Mouse (Mus musculus) neutrophil, adult 83 days (primary cell): ENCODE results near the gene Prpf8. TPM values are rescaled to one million over a fixed set of nuclear protein-coding genes. Genes with fewer than 3 reads are reported as not detected.

Experiments used
- total RNA-seq, 2 experiments: library from RNA; stranded (reverse); gene quantifications; one replicate each; pipeline ENCODE4 v1.2.4; 2023

The Prpf8 gene
- total RNA-seq = 100 to 1,000 TPM; 106 to 110 TPM

GRCm38 (mm10) chr11:75486601-75487285, at the start of gene Prpf8:
Gene Prpf8, plus strand, starts transcription at chr11:75486816.

DNA sequence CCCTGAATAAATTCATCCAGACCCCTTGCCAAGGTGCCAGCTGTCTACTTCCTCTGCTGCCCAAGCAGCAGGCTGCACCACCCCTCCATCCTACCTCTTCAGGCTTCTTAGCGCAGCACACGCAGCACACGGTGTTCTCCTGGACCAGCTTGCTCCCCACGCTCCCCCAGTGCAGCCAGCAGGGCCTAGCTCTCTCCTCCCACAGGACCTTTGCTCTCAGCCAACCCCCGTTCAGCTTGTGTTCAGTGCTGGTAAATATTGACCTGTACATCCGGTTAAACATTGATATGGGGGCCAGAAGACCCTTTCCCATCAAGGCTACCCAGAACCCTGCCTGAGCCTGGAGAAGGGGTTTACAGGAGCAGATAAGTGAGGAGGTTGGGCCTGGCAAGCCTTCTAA, 47.3 kb upstream of the Prpf8 start, which contains the start of gene Serpinf2:
TSS of gene Serpinf2 (minus strand) at position 229 of the 400 bp plus-strand sequence.

DNA sequence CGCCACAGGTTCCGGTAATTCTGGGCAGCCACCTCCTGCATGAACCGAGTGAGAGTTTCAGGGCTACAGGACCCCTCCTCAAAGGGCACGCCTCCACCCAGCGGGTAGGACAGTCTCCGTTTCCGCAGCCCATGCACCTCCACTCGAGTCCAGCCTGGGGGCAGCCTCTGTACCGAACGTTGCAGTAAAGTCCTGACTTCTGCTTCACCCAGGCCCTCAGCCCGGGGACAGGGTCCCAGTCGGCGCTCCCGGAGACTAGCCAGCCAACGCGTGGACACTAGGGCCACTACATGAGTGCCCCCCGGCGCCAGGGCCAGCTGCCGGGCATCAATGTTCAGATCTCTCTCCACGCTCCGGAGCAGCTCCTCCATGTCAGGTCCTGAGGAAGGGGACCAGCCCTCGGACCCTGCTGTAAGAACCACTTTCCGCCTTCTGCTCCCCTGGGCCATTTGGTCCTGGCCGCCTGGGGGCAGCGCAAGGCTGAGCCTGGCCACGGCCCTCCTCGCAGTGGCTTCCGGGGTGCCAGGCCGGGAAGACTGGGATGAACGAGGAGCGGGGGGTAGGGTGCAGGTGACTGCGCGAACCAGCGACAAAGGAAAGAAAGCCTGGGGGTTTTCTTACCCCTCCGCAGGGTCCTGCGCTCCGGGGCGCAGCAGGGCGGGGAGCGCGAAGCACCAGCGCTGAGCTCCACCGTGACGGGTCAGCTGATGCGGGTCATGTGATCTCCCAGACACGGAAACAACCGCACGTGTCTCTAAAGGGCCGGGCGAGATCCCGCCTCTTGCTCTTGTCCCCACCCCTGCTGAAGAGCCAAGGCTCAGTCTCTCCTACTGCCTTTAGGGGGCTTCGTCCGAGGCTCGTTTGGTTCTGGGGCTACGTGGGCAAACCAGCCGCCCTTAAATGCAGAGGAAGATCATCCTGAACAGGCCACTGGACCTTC, 32.4 kb upstream of the Prpf8 start, which contains the start of gene Wdr81:
TSS of gene Wdr81 (minus strand) at position 727 of the 940 bp plus-strand sequence.

DNA sequence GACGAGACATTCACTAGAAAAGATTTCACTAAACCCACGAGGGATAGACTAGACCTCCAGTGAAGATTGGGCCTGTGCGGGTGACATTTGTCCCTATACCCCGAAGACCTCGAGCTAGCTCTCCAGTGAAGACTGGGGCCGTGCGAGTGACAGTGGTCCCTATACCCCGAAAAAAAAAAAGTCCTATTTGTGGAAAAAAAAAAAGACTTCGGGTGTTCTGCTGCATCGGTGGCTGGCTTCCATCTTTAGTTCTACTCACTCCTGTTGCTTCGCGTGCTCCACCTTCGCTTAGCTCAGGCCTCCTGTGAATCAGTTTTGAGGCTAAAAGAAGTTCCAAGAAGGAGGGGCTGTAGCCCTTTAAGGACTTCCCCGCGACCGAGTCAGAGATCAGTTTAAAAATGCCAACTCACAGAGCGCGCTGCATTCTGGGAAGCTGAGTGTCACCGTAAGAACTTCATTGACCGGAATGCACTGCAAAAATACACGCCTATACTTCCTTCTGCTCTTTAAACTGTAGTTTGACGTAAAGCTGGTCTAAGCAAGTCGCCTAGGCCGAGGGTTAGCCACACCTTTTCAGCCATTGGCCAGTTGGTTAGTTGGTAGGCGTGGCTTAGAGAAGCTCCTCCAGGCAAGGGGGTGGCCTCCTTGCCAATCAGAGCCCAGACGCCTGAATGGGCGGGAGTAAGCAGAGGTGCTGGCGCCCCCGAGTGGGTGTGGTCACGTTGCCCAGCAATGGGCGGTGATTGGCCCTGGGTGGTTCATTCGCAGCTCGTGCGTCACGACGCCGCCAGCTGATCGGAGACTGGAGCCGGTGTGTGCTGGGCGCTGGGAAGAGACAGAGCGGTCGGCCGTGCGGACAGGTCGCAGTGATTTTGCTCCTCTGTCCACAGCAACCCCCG, 25.5 kb upstream of the Prpf8 start, which contains the start of gene Tlcd2:
TSS of gene Tlcd2 (plus strand) at position 872 of the 899 bp plus-strand sequence.

GRCm38 (mm10) chr11:75509741-75510626, 23.4 kb downstream of the Prpf8 start, which contains the start of gene Rilp:
Gene Rilp, plus strand, starts transcription at chr11:75510094.

DNA sequence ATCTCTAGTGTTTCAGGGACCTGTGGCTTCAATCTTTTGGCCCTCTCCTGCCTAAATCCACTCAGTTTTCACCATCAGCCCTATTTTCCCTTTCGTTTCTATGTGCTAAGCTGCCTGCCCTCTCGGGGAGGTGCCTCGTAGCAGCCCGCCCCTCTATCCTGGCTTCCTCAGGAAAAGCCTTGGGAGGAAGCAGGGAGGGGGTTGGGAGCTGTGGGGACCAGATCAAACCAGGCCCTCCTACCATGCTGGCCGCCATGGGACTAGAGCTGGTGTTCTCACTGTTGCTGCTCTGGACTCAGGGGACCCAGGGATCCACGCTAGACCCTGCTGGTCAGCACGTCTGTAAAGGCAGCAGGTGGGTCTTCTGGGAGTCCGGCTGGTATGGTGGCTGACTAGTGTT, 26.7 kb downstream of the Prpf8 start, which contains the start of gene Scarf1:
TSS of gene Scarf1 (plus strand) at position 205 of the 400 bp plus-strand sequence.

GRCm38 (mm10) chr11:75531469-75532242, 45.0 kb downstream of the Prpf8 start, which contains the start of gene Slc43a2:
Gene Slc43a2, plus strand, starts transcription at chr11:75531694.

Other genes with a start within 250 kb of the Prpf8 start
- gene Rpa1, start 138.5 kb upstream of the Prpf8 start, total RNA-seq = 10 to 100 TPM; 65.0 to 79.0 TPM
- gene Smyd4, start 138.4 kb upstream of the Prpf8 start, total RNA-seq = 1 to 10 TPM; 3.2 to 4.4 TPM
- gene Serpinf1, start 64.1 kb upstream of the Prpf8 start, total RNA-seq = 10 to 100 TPM; 13.1 to 16.6 TPM
- not detected for gene Serpinf2, start 47.2 kb upstream of the Prpf8 start, total RNA-seq
- 10 to 100 TPM; 25.4 to 25.8 TPM for gene Wdr81, start 32.1 kb upstream of the Prpf8 start, total RNA-seq
- 1 to 10 TPM; 5.3 to 6.3 TPM for gene Tlcd2, start 25.1 kb upstream of the Prpf8 start, total RNA-seq
- gene Rilp, start 23.3 kb downstream of the Prpf8 start, total RNA-seq = under 1 TPM; 0.94 to 0.97 TPM
- gene Scarf1, start 26.7 kb downstream of the Prpf8 start, total RNA-seq = 1 to 10 TPM; 1.4 to 1.7 TPM
- 10 to 100 TPM; 54.6 to 73.8 TPM for gene Slc43a2, start 44.9 kb downstream of the Prpf8 start, total RNA-seq
- 100 to 1,000 TPM; 201 to 220 TPM for gene Pitpna, start 101.3 kb downstream of the Prpf8 start, total RNA-seq
- gene Inpp5k, start 144.2 kb downstream of the Prpf8 start, total RNA-seq = 10 to 100 TPM; 70.5 to 82.5 TPM
- 10 to 100 TPM; 52.8 to 60.4 TPM for gene Myo1c, start 163.7 kb downstream of the Prpf8 start, total RNA-seq
- gene Crk, start 192.4 kb downstream of the Prpf8 start, total RNA-seq = 10 to 100 TPM; 50.3 to 68.6 TPM
- gene Ywhae, start 246.1 kb downstream of the Prpf8 start, total RNA-seq = 100 to 1,000 TPM; 205 to 219 TPM